Mouse (Mus musculus) bone marrow, adult 2 months (tissue): ENCODE data around the gene Anks1b.

ENCODE experiments used
- CTCF ChIP-seq: fragments of 200-500 bp; IDR thresholded peaks from 2 replicates; pipeline ENCODE4 v1.5.1; 2011; ENCODE audit warnings: low read length, control low read depth; ENCODE audit not compliant: control insufficient read depth, insufficient read depth
- POLR2A ChIP-seq: fragments of 200-500 bp; IDR thresholded peaks from 2 replicates; pipeline ENCODE4 v1.6.1; 2011; ENCODE audit warnings: low read depth, mild to moderate bottlenecking, control low read depth, low read length, borderline replicate concordance; ENCODE audit not compliant: control insufficient read depth

- TF ChIP-seq CTCF (no peak), POLR2A (no peak)
These were observed 1080.5 kb downstream of the Anks1b start for GRCm38 (mm10) chr10:90953821-90954220.
